Mouse (Mus musculus) embryonic fibroblast, embryonic 13.5 days (primary cell): ENCODE results near the gene Cacnb4. TPM values are rescaled to one million over a fixed set of nuclear protein-coding genes. Genes with fewer than 3 reads are reported as not detected.

ENCODE experiments used
- H3K27ac ChIP-seq: 2 replicates; pipeline ENCODE4 v1.5.1; 2012; ENCODE audit warnings: low read length, control low read depth, inconsistent platforms; ENCODE audit not compliant: insufficient read depth
- H3K4me1 ChIP-seq: 2 replicates; pipeline ENCODE4 v1.6.1; 2011; ENCODE audit warnings: low read length; ENCODE audit not compliant: control insufficient read depth, insufficient read depth
- H3K4me3 ChIP-seq: 2 replicates; pipeline ENCODE4 v1.5.1; 2011; ENCODE audit warnings: mild to moderate bottlenecking, control low read depth, low read length; ENCODE audit not compliant: insufficient read depth
- CTCF ChIP-seq: IDR thresholded peaks from 2 replicates; pipeline ENCODE4 v1.5.1; 2011; ENCODE audit warnings: mild to moderate bottlenecking, control low read depth, low read length, moderate library complexity, borderline replicate concordance; ENCODE audit not compliant: insufficient read depth
- POLR2A ChIP-seq: IDR thresholded peaks from 2 replicates; pipeline ENCODE4 v1.6.1; 2011; ENCODE audit warnings: low read depth, mild to moderate bottlenecking, control low read depth, low read length, moderate library complexity
- polyA plus RNA-seq: library from polyadenylated mRNA; stranded (reverse); fragments of >200 nt; gene quantifications from 2 replicates; pipeline ENCODE4 v1.2.4, GENCODE M21; 2011; ENCODE audit warnings: low read depth; ENCODE audit not compliant: missing spikeins, insufficient read length

The Cacnb4 gene
- polyA plus RNA-seq, 1 experiment: 0.93 TPM

GRCm38 (mm10) chr2:52575637-52576175 is 100.9 kb downstream of the Cacnb4 start:
- H3K4me1 ChIP-seq: no peaks in the 10 kb centered on the region
- H3K4me3 ChIP-seq: no peak overlapping the region
- no peak overlapping the region for H3K27ac ChIP-seq
- TF ChIP-seq CTCF (no peak), POLR2A (no peak)

- Histone ChIP-seq H3K4me1 (no peaks in the 10 kb centered on the region), H3K27ac (no peak overlapping the region), H3K4me3 (no peak overlapping the region)
- TF ChIP-seq CTCF (no peak), POLR2A (no peak)
Measured at GRCm38 (mm10) chr2:52574929-52575328, 101.7 kb downstream of the Cacnb4 start.

GRCm38 (mm10) chr2:52572221-52572620 is 104.4 kb downstream of the Cacnb4 start:
- no peak for TF ChIP-seq CTCF
- no peak for TF ChIP-seq POLR2A
- no peaks in the 10 kb centered on the region for H3K4me1 ChIP-seq
- H3K4me3 ChIP-seq: no peak overlapping the region
- no peak overlapping the region for H3K27ac ChIP-seq

GRCm38 (mm10) chr2:52571339-52571968 is 105.2 kb downstream of the Cacnb4 start:
- Histone ChIP-seq H3K4me3 (no peak overlapping the region), H3K4me1 (no peaks in the 10 kb centered on the region), H3K27ac (no peak overlapping the region)
- TF ChIP-seq POLR2A: no peak
- no peak for TF ChIP-seq CTCF

GRCm38 (mm10) chr2:52570781-52571180 is 105.8 kb downstream of the Cacnb4 start:
- Histone ChIP-seq H3K27ac (no peak overlapping the region), H3K4me1 (no peaks in the 10 kb centered on the region), H3K4me3 (no peak overlapping the region)
- TF ChIP-seq POLR2A (no peak), CTCF (no peak)

GRCm38 (mm10) chr2:52570171-52570570 is 106.5 kb downstream of the Cacnb4 start:
- no peak for TF ChIP-seq CTCF

GRCm38 (mm10) chr2:52568131-52568530 is 108.5 kb downstream of the Cacnb4 start:
- no peaks in the 10 kb centered on the region for H3K4me1 ChIP-seq
- H3K4me3 ChIP-seq: no peak overlapping the region
- H3K27ac ChIP-seq: no peak overlapping the region
- no peak for TF ChIP-seq POLR2A
- no peak for TF ChIP-seq CTCF

More at GRCm38 (mm10) chr2:52570171-52570570, 106.5 kb downstream of the Cacnb4 start:
- Histone ChIP-seq H3K4me3 (no peak overlapping the region), H3K27ac (no peak overlapping the region), H3K4me1 (no peaks in the 10 kb centered on the region)

GRCm38 (mm10) chr2:52567421-52567820 is 109.2 kb downstream of the Cacnb4 start:
- H3K4me3 ChIP-seq: no peak overlapping the region
- no peak for TF ChIP-seq POLR2A
- TF ChIP-seq CTCF: no peak
- H3K27ac ChIP-seq: no peak overlapping the region
- H3K4me1 ChIP-seq: no peaks in the 10 kb centered on the region

GRCm38 (mm10) chr2:52563277-52563676 is 113.4 kb downstream of the Cacnb4 start:
- H3K27ac ChIP-seq: no peak overlapping the region
- no peak for TF ChIP-seq POLR2A
- TF ChIP-seq CTCF: no peak
- H3K4me1 ChIP-seq: no peaks in the 10 kb centered on the region
- no peak overlapping the region for H3K4me3 ChIP-seq

GRCm38 (mm10) chr2:52562356-52562755 is 114.3 kb downstream of the Cacnb4 start:
- TF ChIP-seq CTCF (no peak), POLR2A (no peak)
- Histone ChIP-seq H3K4me3 (no peak overlapping the region), H3K27ac (no peak overlapping the region), H3K4me1 (no peaks in the 10 kb centered on the region)
